Mouse (Mus musculus) left cerebral cortex, adult 2 months (tissue): ENCODE results near the gene Eml3. TPM values are rescaled to one million over a fixed set of nuclear protein-coding genes. Genes with fewer than 3 reads are reported as not detected.
"Not testable (repeated sequence)": the region's sequence is repeated elsewhere in the genome, so short reads cannot be mapped to it uniquely, and the experiment has no call there.

Source experiments
- DNase-seq, 2 experiments: peaks; one replicate each; pipeline ENCODE4 v3.0.0; 2021 to 2022; ENCODE audit warnings: low spot score in 2 of 2, mixed read lengths in 1 of 2; ENCODE audit errors: extremely low spot score in 1 of 2
- H3K27ac ChIP-seq: fragments of 200-600 bp; 2 replicates; pipeline ENCODE4 v1.8.1; 2022
- H3K4me3 ChIP-seq: fragments of 200-600 bp; 2 replicates; pipeline ENCODE4 v1.8.1; 2022
- CTCF ChIP-seq: fragments of 200-600 bp; IDR thresholded peaks from 2 replicates; pipeline ENCODE4 v1.8.1; 2022; ENCODE audit warnings: antibody characterized with exemption, mild to moderate bottlenecking, moderate library complexity
- intact Hi-C: fragments of 180-260 bp; cut with DNase I; formaldehyde crosslinking; loops from one replicate; pipeline ENCODE4 v1.15.1; 2025
- total RNA-seq, 2 experiments: library from RNA; stranded (reverse); gene quantifications; 2 replicates each; pipeline ENCODE4 v1.2.3; 2021

Eml3 gene
- total RNA-seq, 2 experiments from 2014 or later = 11.0 to 13.7 TPM

DNA sequence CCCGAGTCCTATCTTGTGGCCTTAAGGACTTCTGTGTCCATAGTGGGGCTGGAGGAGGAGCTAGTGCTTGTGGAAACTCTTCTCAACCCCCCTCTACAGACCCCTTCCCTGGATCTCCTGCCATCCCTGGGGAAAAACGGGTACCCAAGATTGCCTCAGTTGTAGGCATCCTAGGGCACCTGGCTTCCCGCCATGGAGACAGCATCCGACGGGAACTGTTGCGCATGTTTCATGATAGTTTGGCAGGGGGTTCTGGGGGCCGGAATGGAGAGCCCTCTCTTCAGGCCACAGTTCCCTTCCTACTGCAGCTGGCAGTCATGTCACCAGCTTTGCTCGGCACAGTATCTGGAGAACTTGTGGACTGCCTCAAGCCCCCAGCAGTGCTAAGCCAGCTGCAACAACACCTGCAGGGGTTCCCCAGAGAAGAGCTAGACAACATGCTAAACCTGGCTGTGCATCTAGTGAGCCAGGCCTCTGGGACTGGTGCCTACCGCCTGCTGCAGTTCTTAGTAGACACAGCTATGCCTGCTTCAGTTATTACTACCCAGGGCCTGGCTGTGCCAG lies 33.9 kb upstream of the Eml3 start:
- intact Hi-C loops = no loop called here
- no peak for TF ChIP-seq CTCF
- no peak overlapping the region for H3K27ac ChIP-seq
- H3K4me3 ChIP-seq = no peak overlapping the region
- no peak for DNase-seq

GRCm38 (mm10) chr19:8896231-8896630 lies 33.1 kb upstream of the Eml3 start:
- DNase-seq, intact Hi-C loops, H3K4me3 ChIP-seq, H3K27ac ChIP-seq: not testable (repeated sequence)

- intact Hi-C loops = not testable (repeated sequence)
- Histone ChIP-seq H3K4me3 (peak overlapping the region; percentile 72), H3K27ac (peak overlapping the region; percentile 69)
- DNase-seq = peak; percentile 36 to 37
These were observed 32.0 kb upstream of the Eml3 start for GRCm38 (mm10) chr19:8897211-8897864.

DNA sequence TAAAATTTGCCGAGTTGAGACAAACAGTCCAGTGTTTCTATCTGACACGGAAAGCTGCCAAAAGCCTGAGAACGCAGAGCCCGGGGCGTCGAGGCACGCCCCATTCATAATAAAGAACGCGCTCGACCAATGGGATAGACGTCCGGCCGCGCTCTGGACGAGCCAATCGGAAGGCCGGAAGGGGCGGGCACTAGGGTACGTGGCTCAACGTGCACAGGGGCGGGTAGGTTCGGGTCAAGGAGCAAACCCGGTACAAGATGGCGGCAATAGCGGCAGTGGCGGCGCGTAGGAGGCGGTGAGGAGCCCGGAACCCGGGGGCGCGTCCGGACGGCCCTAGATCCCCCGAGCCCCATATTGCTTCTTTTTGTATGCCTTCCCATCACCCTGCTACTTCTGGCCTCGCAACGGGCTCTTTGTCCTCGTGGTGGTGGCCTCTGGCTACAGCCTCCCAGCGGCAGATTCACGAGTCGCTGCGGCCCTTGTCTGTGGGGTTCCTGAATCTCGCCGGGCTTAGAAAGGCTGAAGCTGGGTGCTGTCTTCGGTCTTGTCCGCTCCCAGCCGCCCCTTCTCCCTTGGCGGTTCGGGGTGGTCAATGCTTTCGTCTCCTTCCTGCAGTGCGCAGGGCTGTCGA lies 31.4 kb upstream of the Eml3 start, which contains the start of gene Ganab:
Gene Ganab, plus strand, starts transcription at position 207 of the 631 bp plus-strand sequence.
- no peak; the same call in 1 of the 2 replicates for TF ChIP-seq CTCF
- H3K27ac ChIP-seq = peak within 1 kb of the TSS; percentile 91
- intact Hi-C loops = no loop called here
- peak; percentile 94 to 96 for DNase-seq
- H3K4me3 ChIP-seq = peak within 1 kb of the TSS; percentile 72

- TF ChIP-seq CTCF = no peak
- intact Hi-C loops = no loop called here
- Histone ChIP-seq H3K27ac (peak overlapping the region; percentile 91), H3K4me3 (peak overlapping the region; percentile 72)
- no peak for DNase-seq
These were observed 30.8 kb upstream of the Eml3 start for GRCm38 (mm10) chr19:8898576-8898975.

- intact Hi-C loops = no loop called here
- no peak overlapping the region for H3K27ac ChIP-seq
- no peak for DNase-seq
- H3K4me3 ChIP-seq = peak overlapping the region; percentile 72
- TF ChIP-seq CTCF = no peak
These were observed 30.3 kb upstream of the Eml3 start for GRCm38 (mm10) chr19:8899079-8899478.

GRCm38 (mm10) chr19:8903412-8903811 lies 25.9 kb upstream of the Eml3 start:
- Histone ChIP-seq H3K4me3 (no peak overlapping the region), H3K27ac (no peak overlapping the region)
- no peak for DNase-seq
- intact Hi-C loops = no loop called here
- no peak for TF ChIP-seq CTCF

DNA sequence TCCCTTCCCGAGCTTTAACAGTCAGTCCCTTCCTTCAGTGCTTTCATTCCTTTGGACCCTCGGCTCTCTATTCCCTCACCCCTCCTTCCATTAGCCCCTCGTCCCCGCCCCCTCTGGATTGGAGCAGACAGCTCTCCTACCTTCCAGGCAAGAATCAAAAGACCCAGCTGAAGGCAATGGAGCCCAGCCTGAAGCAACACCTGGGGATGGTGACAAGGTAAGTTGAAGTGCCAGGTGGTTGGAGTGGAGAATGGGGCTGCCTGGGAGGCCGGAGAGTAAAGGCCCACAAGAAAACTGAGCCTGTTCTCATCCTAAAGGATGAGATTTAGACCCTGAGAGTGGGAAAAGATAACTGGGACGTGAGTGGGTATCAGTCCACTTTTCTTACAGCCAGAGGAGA lies 20.8 kb upstream of the Eml3 start:
- TF ChIP-seq CTCF = no peak
- no peak for DNase-seq
- H3K27ac ChIP-seq = peak overlapping the region; percentile 44
- no peak overlapping the region for H3K4me3 ChIP-seq
- intact Hi-C loops = no loop called here

DNA sequence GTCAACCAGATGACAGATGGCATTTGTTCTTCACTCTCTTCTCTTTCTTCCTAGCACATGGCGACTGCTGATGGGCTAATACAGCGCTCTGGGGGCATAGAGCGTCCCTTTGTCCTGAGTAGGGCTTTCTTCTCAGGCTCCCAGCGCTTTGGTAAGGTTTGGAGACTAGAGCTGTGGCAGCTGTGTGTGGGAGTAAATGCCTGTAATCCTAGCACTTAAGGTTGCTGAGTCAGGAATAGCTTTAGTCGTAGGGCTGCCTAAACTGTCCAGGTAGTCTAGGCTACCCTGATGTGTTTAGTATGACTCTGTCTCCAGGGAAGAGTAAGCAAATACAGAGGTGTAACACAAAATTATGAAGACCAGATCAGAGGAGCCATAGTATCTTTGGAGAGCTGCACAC lies 17.5 kb upstream of the Eml3 start:
- no peak for DNase-seq
- Histone ChIP-seq H3K4me3 (no peak overlapping the region), H3K27ac (peak overlapping the region; percentile 51)
- no peak for TF ChIP-seq CTCF
- intact Hi-C loops = no loop called here

DNA sequence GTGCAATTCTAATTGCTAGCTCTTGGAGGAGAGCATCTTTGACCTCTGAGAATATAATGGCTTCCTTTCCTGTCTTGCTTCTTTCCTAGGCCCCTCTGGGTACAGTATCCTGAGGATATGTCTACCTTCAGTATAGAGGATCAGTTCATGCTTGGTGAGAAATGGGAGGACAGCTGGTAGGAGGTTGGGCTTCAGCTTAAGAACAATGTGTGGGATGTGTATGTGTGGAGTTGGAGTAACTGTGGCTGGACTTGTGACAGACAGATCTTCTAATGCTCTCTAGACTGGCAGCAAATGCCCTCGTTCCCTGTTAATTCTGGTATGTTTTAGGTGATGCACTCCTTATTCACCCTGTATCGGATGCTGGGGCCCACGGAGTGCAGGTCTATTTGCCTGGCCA lies 15.1 kb upstream of the Eml3 start:
- intact Hi-C loops = no loop called here
- no peak for DNase-seq
- no peak for TF ChIP-seq CTCF
- Histone ChIP-seq H3K4me3 (no peak overlapping the region), H3K27ac (peak overlapping the region; percentile 6; the same call in 1 of the 2 replicates)

DNA sequence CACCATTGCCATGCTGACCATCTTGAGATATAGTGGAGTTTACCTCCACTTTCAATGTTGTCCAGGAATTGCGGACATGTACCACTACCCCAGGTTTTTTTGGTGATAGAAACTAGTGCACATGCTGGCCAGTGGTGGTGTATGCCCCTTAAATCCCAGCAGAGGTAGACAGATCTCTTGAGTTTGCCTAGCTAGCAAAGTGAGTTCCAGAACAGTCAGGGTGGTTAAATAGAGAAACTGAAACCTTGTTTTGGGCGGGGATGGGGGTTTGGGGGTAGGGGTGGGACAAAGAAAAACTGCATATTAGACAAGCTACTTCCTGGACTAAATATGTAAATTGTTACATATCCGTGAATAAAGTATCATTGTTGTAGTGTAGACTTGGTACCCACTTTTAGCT lies 10.4 kb upstream of the Eml3 start:
- TF ChIP-seq CTCF = no peak
- no peak overlapping the region for H3K4me3 ChIP-seq
- DNase-seq = no peak
- intact Hi-C loops = no loop called here
- H3K27ac ChIP-seq = no peak overlapping the region

DNA sequence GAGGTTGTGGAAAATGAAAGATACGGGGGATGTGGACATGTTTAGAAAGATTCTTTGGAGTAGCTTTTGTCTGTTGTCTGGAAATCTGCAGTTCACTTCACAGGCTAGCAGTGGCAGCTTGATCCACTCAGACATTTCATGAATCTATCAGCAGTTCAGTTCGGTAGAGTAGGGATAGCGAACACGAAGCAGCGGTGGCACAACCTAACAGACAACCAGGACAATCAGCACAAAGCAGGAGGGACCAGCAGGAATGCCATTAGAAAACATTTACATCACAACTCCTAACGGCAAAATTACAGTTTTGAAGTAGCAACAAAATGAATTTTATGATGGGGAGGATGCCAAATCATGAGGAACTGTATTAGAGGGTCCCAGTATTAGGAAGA lies 9.7 kb upstream of the Eml3 start:
- intact Hi-C loops = no loop called here
- Histone ChIP-seq H3K27ac (peak overlapping the region; percentile 90), H3K4me3 (peak overlapping the region; percentile 59)
- no peak for DNase-seq
- TF ChIP-seq CTCF = no peak
